Mouse (Mus musculus) ES-E14 (cell line): ENCODE data around the gene Rbbp8nl.

Source experiments
- CHD2 ChIP-seq: IDR thresholded peaks from 2 replicates; pipeline ENCODE4 v1.6.1; 2014; ENCODE audit warnings: mild to moderate bottlenecking, low read depth, low read length, inconsistent platforms
- MAFK ChIP-seq: IDR thresholded peaks from 2 replicates; pipeline ENCODE4 v1.6.1; 2014; ENCODE audit warnings: mild to moderate bottlenecking, low read depth, low read length, inconsistent platforms; ENCODE audit not compliant: insufficient read depth
- ZC3H11A ChIP-seq: IDR thresholded peaks from 2 replicates; pipeline ENCODE4 v1.6.1; 2012; ENCODE audit warnings: low read depth, mild to moderate bottlenecking, inconsistent platforms, low read length, borderline replicate concordance

DNA sequence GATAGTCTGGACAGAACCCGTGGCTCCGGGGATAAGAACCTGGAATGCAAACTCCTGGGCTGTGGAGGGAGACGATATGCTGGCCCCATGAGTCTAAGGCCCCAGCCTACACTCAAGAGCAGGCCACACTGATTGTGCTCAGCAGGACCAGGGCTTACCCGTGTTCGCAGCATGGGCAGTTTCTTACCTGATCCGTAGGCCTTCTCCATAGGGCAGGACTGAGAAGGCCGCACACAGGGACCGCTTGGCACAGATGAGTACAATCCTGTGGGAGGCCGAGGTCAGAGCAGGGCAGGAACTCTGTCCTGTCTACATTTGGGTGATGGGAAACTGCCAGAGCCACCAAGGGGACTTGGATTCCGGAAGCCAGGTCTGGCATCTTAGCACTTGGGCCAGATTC lies 26.8 kb downstream of the Rbbp8nl start:
- TF ChIP-seq ZC3H11A (no peak), CHD2 (no peak), MAFK (no peak)
